Mouse (Mus musculus): Measurements from ENCODE around the gene Rora. TPM values are rescaled to one million over a fixed set of nuclear protein-coding genes. Genes with fewer than 3 reads are reported as not detected.

Gene Rora
- total RNA-seq (2021), result 10 to 100 TPM; 30.3 to 33.6 TPM

DNA sequence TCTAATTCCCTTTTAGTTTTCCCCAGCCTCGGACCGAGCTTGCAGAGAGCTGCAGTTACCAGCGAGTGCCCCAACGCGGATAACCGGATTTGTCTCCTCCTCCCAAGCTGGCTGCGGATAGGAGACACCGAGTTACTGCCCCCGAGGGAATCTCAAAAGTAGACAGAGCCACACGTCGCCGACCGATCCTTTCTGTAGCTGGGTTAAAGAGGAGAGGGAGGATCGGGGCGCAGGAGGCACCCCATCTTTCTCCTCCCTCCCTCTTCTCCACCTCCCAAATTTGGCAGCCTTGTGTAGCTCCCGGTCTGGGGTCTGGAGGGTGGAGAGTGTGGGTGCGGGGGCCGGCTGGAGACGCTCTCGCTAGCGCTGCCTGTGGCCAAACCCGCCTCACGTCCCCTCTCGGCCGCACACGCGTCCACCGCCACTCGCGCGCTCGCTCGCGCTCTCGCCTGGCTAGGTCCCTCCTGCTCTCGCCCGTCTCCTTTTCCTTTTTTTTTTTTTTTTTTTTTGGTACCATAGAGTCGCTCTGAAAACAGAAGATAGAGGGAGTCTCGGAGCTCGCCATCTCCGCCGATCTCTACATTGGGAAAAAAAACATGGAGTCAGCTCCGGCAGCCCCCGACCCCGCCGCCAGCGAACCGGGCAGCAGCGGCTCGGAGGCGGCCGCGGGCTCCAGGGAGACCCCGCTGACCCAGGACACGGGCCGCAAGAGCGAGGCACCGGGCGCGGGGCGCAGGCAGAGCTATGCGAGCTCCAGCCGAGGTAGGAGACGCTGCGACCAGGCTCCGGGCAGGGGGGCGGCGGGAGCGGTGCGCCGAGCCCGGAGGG, at the start of gene Rora:
Gene Rora, plus strand, starts transcription at position 576 of the 828 bp plus-strand sequence.
- peak; percentile 48 to 79 for DNase-seq
- intact Hi-C loops (cut with DNase I), result loop anchor here (5.0 to 10.0 kb wide), 3 partner anchors 61 to 639 kb away; no protein-coding TSS in a partner anchor

GRCm38 (mm10) chr9:68614006-68614405, 39.6 kb upstream of the Rora start:
- intact Hi-C loops (cut with DNase I), result no loop called here

DNA sequence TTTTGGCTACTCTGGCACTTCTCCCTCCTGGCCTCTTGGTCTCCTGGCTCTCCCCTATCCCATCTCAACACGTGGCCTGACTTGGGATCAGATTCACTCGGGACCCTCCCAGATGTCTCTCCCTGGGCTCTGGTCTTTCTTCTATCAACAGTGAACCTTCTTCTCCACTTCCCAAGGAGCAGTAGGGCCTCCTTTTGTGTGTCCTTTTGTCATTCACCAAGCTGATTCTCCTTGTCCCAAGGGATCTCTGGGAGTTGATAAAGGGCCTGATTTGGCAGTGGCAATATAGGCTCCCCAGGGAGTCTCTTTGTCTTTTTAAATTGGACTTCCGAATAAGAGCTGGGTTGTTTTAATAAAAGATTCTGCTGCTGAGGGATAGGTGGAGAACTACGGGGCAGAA, 36.5 kb upstream of the Rora start:
- no peak for DNase-seq
- intact Hi-C loops (cut with DNase I), result no loop called here

More at GRCm38 (mm10) chr9:68614006-68614405, 39.6 kb upstream of the Rora start:
- DNase-seq, result no peak

GRCm38 (mm10) chr9:68620036-68620435, 33.5 kb upstream of the Rora start:
- intact Hi-C loops (cut with DNase I), result no loop called here

GRCm38 (mm10) chr9:68620441-68620840, 33.1 kb upstream of the Rora start:
- DNase-seq, result no peak
- intact Hi-C loops (cut with DNase I), result no loop called here

More at GRCm38 (mm10) chr9:68620036-68620435, 33.5 kb upstream of the Rora start:
- no peak for DNase-seq

GRCm38 (mm10) chr9:68624981-68625380, 28.6 kb upstream of the Rora start:
- intact Hi-C loops (cut with DNase I), result no loop called here

GRCm38 (mm10) chr9:68637301-68637700, 16.3 kb upstream of the Rora start:
- no peak for DNase-seq
- intact Hi-C loops (cut with DNase I), result no loop called here

More at GRCm38 (mm10) chr9:68624981-68625380, 28.6 kb upstream of the Rora start:
- no peak for DNase-seq

GRCm38 (mm10) chr9:68641123-68641522, 12.5 kb upstream of the Rora start:
- intact Hi-C loops (cut with DNase I), result no loop called here
- DNase-seq, result no peak

GRCm38 (mm10) chr9:68648061-68648460, 5.5 kb upstream of the Rora start:
- intact Hi-C loops (cut with DNase I), result no loop called here
- no peak for DNase-seq

DNA sequence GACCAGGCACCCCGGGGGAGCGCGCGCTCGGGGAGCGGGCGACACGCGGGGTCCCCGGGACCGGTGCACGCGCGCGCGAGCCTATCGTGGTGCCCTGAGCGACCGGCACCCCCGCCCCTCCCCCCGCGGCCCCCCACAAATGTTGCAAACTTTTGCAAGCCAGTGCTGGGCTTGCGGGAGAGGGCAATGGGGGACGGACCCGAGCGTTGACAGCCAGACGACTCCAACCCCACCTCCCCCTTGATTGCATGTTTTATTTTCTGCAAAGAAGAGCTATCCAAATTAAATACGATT, 400 bp downstream of the Rora start:
- no peak for DNase-seq
- intact Hi-C loops (cut with DNase I), result loop anchor here (5.0 to 10.0 kb wide), 3 partner anchors 61 to 639 kb away; no protein-coding TSS in a partner anchor

DNA sequence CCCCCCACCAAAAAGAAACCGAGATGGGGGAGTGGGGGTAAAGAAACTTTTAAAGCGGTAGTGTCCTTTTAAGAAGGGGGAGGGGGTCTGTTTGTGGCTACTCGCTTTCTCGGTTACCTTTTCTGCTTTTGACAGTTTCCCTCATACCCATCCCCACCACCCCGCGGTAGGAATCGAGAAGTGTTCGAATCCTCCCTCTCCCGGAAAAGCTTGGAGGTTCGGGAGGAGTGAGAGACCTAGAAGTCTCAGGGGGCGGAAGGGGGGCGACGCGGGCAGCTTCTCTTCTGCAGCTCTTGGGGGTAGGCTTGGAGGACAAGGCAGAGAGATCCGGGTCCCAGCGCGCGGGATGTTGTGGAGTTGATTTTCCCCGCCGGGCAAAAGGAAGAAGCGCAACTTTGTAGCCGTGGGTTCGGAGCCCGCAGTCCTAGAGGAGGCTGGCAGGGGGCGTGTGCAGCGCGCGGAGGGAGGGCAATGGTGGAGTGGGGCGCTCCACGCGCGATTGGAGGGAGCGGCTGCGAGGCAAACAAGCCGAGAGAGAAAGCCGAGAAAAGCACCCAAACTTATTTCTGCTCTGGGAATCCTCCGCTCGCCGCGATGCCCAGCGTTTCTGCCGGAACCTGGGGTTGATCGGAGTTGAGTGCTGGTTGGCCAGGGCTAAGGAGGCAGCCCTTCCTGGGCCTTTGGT, 889 bp downstream of the Rora start:
- DNase-seq, result peak; percentile 30 to 45
- intact Hi-C loops (cut with DNase I), result loop anchor here (5.0 to 10.0 kb wide), 4 partner anchors 38 to 640 kb away; no protein-coding TSS in a partner anchor

DNA sequence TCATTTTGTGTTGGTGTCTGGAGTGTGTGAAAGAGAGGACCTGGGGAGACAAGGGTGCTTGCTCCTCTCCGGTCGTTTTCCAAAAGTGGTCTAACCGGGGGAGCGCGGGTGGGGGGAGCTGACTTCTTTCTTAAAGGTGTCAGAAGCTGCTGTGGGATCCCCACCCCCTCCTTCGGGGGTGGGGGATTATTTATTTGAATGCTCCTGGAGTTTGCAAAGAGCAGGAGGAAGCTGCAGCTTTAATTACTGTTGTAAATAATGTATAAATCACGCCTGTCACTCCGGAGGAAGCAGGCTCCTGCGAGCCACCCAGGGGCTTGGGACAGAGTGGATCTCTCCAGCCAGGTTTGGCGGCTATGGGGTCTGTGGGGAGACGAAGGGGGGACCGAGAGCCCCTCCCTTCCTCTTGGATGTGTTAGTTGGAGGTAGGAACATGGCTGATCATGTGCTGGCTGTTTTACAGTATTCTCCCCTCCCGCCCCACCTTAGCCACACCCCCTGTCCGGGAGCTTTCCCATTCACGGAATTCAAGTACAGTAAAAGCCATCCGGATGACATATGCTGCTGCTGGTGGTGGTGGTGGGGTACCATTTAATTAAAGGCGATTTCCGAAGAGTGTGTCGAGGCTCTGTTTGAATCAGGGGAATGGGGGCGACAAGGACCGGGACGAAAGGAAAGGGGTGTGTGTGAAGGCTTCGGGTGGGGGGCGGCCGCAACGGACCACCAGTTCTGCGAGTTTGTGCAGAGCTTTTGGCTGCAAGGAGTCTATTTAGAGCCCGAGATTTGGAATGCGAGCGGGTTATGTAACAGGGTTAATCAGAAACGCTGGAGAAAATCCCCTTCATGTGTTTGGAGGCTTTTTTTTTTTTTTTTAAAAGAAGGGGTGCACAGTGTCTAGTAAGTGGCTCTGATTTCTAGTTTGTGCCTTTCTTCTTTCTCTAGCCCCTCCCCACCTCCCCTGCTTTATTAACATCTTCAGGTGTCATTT, 1.7 kb downstream of the Rora start:
- DNase-seq, result peak; percentile 50
- intact Hi-C loops (cut with DNase I), result loop anchor here (5.0 to 10.0 kb wide), 3 partner anchors 37 to 641 kb away; no protein-coding TSS in a partner anchor

DNA sequence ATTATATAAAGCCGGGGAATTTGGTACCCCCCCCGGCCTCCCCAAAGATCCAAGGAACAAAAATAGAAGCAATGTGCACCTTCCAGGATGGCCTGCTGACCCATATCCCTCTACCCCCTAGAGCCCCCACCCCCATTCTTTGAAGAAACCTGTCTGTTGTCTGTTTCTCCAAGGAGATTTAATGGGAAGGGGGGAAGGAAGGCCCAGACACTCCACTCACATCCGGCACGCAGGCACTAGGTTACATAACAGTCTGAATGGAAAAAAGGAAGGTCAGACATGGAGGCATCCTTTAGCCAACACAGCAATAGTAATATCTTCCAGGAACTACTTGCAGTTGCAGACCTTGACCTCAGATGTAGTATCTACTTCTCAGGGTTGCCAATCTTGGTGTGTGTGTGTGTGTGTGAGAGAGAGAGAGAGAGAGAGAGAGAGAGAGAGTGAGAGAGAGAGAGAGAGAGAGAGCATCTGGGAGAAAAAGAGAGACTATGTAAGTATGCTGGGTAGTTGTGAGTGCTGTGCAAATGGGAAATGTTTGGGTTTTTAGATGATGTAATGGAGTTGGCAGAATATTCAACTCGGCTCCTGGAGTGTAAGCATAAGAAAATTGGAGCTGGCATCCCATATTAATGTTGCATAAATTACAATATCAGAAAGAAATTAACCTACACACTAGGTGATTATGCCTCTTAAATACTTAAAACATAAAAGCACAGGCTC, 2.6 kb downstream of the Rora start:
- DNase-seq, result no peak
- intact Hi-C loops (cut with DNase I), result loop anchor here (5.0 to 10.0 kb wide), 3 partner anchors 36 to 641 kb away; no protein-coding TSS in a partner anchor

DNA sequence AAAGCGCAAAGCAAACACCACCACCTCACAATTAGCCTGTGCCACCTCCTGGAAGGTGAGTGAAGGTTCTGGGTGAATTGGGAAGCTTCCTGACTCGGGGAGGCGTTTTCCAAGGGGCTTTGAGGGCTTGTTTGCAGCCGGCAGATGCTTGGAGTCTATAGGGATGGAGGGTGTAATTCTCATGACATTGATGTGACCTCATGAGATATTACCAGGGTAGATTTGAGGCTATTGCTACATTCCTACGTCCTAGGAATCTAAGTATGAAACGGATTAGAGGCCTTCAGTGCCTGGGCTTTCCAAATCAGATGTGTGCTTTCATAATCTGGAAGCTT, 3.2 kb downstream of the Rora start:
- intact Hi-C loops (cut with DNase I), result loop anchor here (5.0 to 10.0 kb wide), 3 partner anchors 36 to 642 kb away; no protein-coding TSS in a partner anchor
- DNase-seq, result no peak

DNA sequence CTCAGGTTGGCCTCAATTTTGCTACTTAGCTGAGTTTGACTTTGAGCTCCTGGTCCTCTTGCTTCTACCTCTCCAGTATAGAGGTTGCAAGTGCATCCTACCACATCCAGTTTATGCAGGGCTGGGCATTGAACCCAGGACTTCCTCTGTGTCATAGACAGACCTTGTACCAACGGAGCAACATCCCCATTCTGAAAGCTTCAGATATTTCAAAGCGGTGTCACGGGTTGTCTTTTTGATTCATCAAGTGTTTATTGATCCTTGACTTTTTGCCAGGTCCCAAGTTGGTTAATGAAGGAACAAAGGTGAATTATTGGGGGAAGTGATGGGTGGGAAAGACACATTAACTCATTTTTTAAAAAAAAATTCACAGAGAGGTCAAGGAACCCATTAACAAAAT, 17.1 kb downstream of the Rora start:
- intact Hi-C loops (cut with DNase I), result no loop called here
- no peak for DNase-seq

DNA sequence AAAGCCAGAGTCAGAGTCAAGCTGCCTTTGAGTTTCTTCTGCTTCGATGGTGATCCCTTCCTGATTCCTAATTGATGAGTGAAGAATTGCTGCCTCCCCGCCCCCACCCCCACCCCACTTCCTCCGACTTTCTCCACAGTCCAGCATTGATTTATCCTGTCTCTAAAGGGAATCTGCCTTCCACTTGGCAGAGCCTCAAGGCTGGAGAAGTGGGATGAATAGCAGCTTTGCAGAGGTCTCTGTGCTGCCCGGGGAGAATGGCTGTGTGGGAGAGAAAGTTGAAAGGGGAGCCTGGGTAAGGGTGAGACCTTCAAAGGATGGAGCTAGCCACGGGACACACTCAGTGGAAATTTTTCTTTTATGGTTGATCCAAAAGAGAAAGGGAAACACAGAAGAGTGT, 18.9 kb downstream of the Rora start:
- DNase-seq, result no peak
- intact Hi-C loops (cut with DNase I), result no loop called here

DNA sequence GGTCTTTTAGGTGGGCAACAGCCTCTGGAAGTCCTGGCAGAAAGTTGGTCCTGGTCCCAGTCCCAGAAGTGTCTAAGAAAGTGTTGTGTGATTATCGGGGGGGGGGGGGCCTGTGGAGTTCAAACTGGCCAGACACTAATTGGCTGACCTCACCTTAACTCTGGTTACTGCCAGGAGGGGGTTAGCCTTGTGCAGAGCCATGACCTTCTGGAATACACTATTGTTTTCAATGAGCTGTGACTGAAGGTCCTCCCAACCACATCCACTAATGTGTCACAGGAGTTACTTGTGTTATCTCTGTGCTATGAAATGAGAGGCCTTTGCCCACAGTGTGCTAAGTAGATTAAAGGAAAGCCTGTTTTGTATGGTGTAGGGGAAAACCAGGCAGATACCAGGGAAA, 19.6 kb downstream of the Rora start:
- intact Hi-C loops (cut with DNase I), result no loop called here
- no peak for DNase-seq

DNA sequence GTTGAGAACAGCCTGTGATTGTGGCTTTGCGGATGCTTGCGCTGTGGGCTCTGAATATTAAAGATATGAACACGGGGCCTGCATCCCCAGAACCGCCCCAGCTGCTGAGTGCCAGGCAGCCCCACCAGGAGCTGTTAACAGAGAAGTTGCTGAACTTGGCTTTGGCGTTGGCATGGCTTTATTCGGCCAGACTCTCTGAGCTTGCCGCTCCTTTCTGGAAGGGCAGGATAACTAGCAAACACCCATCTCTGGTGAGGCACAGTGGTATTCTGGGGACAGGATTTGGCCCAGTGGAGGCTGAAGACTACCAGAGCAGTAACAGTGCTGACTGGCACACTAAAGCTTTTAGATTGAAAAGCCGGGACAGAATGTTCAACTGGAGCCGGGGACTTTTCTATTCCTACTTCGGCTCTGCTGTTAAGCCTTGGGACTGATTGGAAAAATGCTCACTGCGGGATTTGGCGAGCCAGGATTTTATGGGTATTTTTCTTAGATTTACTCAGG, 26.3 kb downstream of the Rora start:
- intact Hi-C loops (cut with DNase I), result no loop called here
- DNase-seq, result no peak

DNA sequence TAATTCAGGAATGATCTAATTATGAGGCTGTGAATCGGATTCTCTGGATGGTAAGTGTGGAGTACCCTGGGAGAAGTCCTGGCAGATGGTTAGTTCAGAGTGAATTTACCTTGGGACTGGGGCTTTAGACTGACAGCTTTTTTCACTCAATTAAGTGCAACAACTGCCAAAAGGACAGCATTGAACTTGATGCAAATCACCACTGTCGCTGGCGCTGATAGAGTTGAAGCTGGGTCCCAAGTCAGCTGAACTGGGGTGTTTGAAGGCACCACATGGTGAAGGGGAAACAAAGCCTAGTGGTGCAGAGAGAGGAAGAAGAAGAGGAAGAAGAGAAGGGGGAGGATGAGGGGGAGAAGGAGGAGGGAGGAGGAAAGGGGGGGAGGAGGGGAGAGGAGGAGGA, 30.4 kb downstream of the Rora start:
- intact Hi-C loops (cut with DNase I), result no loop called here
- DNase-seq, result no peak

GRCm38 (mm10) chr9:68685562-68685961, 32.0 kb downstream of the Rora start:
- no peak for DNase-seq
- intact Hi-C loops (cut with DNase I), result loop anchor here (5.0 kb wide), 1 partner anchor 668 kb away; no protein-coding TSS in a partner anchor
